Mouse (Mus musculus): Measurements from ENCODE around the gene Npl. TPM values are rescaled to one million over a fixed set of nuclear protein-coding genes. Genes with fewer than 3 reads are reported as not detected.
"Not testable (repeated sequence)": the region's sequence is repeated elsewhere in the genome, so short reads cannot be mapped to it uniquely, and the experiment has no call there.

The Npl gene
- polyA plus RNA-seq, 1 experiment from 2014 or later, result 4.0 TPM

GRCm38 (mm10) chr1:153535611-153536010, 14.2 kb downstream of the Npl start:
- no peak for DNase-seq (ENCODE audit: low spot score)

DNA sequence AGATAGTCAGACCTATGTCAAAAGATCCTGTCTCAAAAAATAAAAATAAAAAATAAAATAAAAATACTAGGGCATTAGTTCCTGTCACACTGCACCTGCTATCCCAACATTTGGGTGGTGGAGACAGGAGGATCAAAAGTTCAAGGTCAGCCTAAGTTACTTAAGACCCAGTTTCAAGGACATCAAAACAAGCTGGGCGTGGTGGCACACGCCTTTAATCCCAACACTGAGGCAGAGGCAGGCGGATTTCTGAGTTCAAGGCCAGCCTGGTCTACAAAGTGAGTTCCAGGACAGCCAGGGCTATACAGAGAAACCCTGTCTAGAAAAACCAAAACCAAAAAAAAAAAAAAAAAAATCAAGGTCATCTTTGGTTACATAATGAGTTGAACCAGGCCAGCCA, 16.9 kb downstream of the Npl start:
- not testable (repeated sequence) for DNase-seq (ENCODE audit: low spot score); H3K36me3 ChIP-seq (ENCODE audit: insufficient read depth, low read length); H3K4me1 ChIP-seq (ENCODE audit: insufficient read depth, low read depth, low read length); H3K9ac ChIP-seq (replicated peaks; ENCODE audit: low read depth); H3K9me3 ChIP-seq (ENCODE audit: low read length); H3K4me3 ChIP-seq (ENCODE audit: low read depth, low read length); H3K4me2 ChIP-seq (replicated peaks; ENCODE audit: low read depth, low read length); H3K27ac ChIP-seq (ENCODE audit: low read length); ATAC-seq; H3K27me3 ChIP-seq (replicated peaks; ENCODE audit: insufficient read depth, low read length)
- 87% methylated on average over 3 of the region's 3 CpGs for WGBS

More at GRCm38 (mm10) chr1:153535611-153536010, 14.2 kb downstream of the Npl start:
- no peak for ATAC-seq
- Histone ChIP-seq H3K4me3 (ENCODE audit: low read depth, low read length) (no peak overlapping the region), H3K4me2 (replicated peaks; ENCODE audit: low read depth, low read length) (no peak overlapping the region), H3K36me3 (ENCODE audit: insufficient read depth, low read length) (no peaks in the 10 kb centered on the region), H3K27me3 (replicated peaks; ENCODE audit: insufficient read depth, low read length) (no peaks in the 10 kb centered on the region), H3K9ac (replicated peaks; ENCODE audit: low read depth) (no peak overlapping the region), H3K9me3 (ENCODE audit: low read length) (no peaks in the 10 kb centered on the region), H3K27ac (ENCODE audit: low read length) (no peak overlapping the region), H3K4me1 (ENCODE audit: insufficient read depth, low read depth, low read length) (no peaks in the 10 kb centered on the region)
- TF ChIP-seq CTCF (IDR thresholded peaks at IDR 0.05) (no peak), EP300 (IDR thresholded peaks at IDR 0.05) (no peak)
- 61% methylated on average over 9 of the region's 9 CpGs for WGBS

DNA sequence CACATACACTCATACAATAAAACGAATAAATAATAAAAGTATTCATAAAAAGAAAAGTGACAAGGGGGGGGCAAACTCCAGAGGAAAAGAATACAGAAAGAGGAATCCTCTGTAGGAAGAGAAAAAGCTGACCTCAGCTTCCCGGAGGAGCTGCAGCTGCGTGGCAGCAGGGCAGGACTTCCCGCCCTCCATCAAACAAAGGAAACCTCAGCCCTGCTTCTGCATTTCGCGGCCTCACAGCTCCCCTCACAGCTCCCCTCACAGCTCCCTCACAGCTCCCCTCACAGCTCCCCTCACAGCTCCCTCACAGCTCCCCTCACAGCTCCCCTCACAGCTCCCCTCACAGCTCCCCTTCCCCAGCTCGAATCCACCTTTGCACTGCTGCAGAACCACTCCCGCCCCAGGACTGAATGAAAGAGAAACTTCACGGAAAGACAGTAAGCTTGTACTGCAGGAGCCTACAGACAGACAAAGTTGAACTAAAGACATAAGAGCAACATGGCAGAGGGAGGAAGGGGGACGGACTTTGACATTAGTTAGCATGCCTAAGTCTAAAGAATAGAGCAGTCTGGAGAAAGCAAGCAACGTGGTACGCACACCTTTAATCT, 17.5 kb downstream of the Npl start:
- Histone ChIP-seq H3K9ac (replicated peaks; ENCODE audit: low read depth) (no peak overlapping the region), H3K27me3 (replicated peaks; ENCODE audit: insufficient read depth, low read length) (no peaks in the 10 kb centered on the region), H3K4me1 (ENCODE audit: insufficient read depth, low read depth, low read length) (no peaks in the 10 kb centered on the region), H3K36me3 (ENCODE audit: insufficient read depth, low read length) (no peaks in the 10 kb centered on the region), H3K4me3 (ENCODE audit: low read depth, low read length) (peak overlapping the region; percentile 15; the same call in 1 of the 2 replicates), H3K4me2 (replicated peaks; ENCODE audit: low read depth, low read length) (peak overlapping the region; percentile 45), H3K9me3 (ENCODE audit: low read length) (no peaks in the 10 kb centered on the region), H3K27ac (ENCODE audit: low read length) (no peak overlapping the region)
- 17% methylated on average over 12 of the region's 12 CpGs for WGBS
- no peak for ATAC-seq
- TF ChIP-seq CTCF (IDR thresholded peaks at IDR 0.05) (no peak), EP300 (IDR thresholded peaks at IDR 0.05) (no peak)
- peak; percentile 27 for DNase-seq (ENCODE audit: low spot score)

GRCm38 (mm10) chr1:153531677-153532233, 18.1 kb downstream of the Npl start:
- Histone ChIP-seq H3K4me1 (ENCODE audit: insufficient read depth, low read depth, low read length) (no peaks in the 10 kb centered on the region), H3K27ac (ENCODE audit: low read length) (no peak overlapping the region), H3K36me3 (ENCODE audit: insufficient read depth, low read length) (no peaks in the 10 kb centered on the region), H3K9me3 (ENCODE audit: low read length) (no peaks in the 10 kb centered on the region), H3K9ac (replicated peaks; ENCODE audit: low read depth) (no peak overlapping the region), H3K4me2 (replicated peaks; ENCODE audit: low read depth, low read length) (peak overlapping the region; percentile 45), H3K27me3 (replicated peaks; ENCODE audit: insufficient read depth, low read length) (no peaks in the 10 kb centered on the region), H3K4me3 (ENCODE audit: low read depth, low read length) (no peak overlapping the region; the same call in 1 of the 2 replicates)
- no peak for DNase-seq (ENCODE audit: low spot score)
- WGBS, result 27% methylated on average over 9 of the region's 9 CpGs
- TF ChIP-seq CTCF (IDR thresholded peaks at IDR 0.05), result no peak
- no peak for TF ChIP-seq EP300 (IDR thresholded peaks at IDR 0.05)
- no peak for ATAC-seq

DNA sequence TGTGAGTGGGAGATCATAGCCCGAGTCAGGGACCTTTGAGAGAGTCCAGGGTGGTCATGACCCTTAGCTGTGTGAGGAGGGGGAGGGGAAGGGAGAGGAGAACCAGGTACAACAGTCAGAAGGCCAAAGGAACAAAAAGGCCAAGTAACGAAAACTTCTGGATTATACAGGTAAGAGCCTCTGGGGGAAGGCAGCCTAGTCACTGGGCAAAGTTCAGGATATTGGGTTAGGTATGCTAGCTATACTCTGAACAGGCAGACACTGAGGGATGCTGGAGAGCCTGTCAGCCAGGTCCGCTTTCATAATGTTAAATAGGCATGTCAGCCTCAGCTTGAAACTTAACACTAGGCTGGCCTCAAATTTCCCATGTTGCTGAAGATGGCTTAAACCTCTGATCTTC, 27.7 kb downstream of the Npl start:
- no peak for ATAC-seq
- WGBS, result 46% methylated on average over 3 of the region's 3 CpGs

DNA sequence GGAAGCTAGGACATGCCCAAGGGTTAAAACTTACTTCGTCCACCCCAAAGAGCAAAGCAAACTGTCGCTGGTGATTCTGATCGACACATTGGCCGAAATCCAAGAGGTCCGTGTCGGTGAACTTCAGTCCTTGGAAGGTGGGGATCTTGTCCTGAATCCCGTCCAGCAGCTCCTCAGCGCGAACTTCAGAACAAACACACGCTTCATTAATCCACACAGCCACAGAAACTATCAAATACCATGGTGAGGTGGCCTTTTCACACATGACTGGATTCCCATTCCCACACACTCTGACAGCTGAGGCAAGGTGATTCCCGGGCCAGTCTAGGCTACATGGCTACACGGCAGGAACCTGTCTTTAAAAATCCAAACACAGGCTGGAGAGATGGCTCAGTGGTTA, 34.5 kb downstream of the Npl start:
- 56% methylated on average over 12 of the region's 12 CpGs for WGBS

More for the DNA sequence above, 27.7 kb downstream of the Npl start:
- no peak overlapping the region for H3K9ac ChIP-seq (replicated peaks; ENCODE audit: low read depth)
- H3K27ac ChIP-seq (ENCODE audit: low read length), result no peak overlapping the region
- no peaks in the 10 kb centered on the region for H3K36me3 ChIP-seq (ENCODE audit: insufficient read depth, low read length)
- TF ChIP-seq EP300 (IDR thresholded peaks at IDR 0.05) (no peak), CTCF (IDR thresholded peaks at IDR 0.05) (no peak)
- H3K27me3 ChIP-seq (replicated peaks; ENCODE audit: insufficient read depth, low read length), result no peaks in the 10 kb centered on the region
- H3K4me3 ChIP-seq (ENCODE audit: low read depth, low read length), result no peak overlapping the region
- DNase-seq (ENCODE audit: low spot score), result no peak
- H3K4me1 ChIP-seq (ENCODE audit: insufficient read depth, low read depth, low read length), result no peaks in the 10 kb centered on the region
- H3K4me2 ChIP-seq (replicated peaks; ENCODE audit: low read depth, low read length), result no peak overlapping the region
- no peaks in the 10 kb centered on the region for H3K9me3 ChIP-seq (ENCODE audit: low read length)

More for the DNA sequence above, 34.5 kb downstream of the Npl start:
- no peak overlapping the region for H3K4me3 ChIP-seq (ENCODE audit: low read depth, low read length)
- H3K27ac ChIP-seq (ENCODE audit: low read length), result no peak overlapping the region
- no peaks in the 10 kb centered on the region for H3K4me1 ChIP-seq (ENCODE audit: insufficient read depth, low read depth, low read length)
- H3K9me3 ChIP-seq (ENCODE audit: low read length), result no peaks in the 10 kb centered on the region
- no peak for ATAC-seq
- DNase-seq (ENCODE audit: low spot score), result no peak
- no peak overlapping the region for H3K4me2 ChIP-seq (replicated peaks; ENCODE audit: low read depth, low read length)
- no peaks in the 10 kb centered on the region for H3K27me3 ChIP-seq (replicated peaks; ENCODE audit: insufficient read depth, low read length)
- no peak overlapping the region for H3K9ac ChIP-seq (replicated peaks; ENCODE audit: low read depth)
- H3K36me3 ChIP-seq (ENCODE audit: insufficient read depth, low read length), result no peaks in the 10 kb centered on the region
- TF ChIP-seq EP300 (IDR thresholded peaks at IDR 0.05), result no peak
- no peak for TF ChIP-seq CTCF (IDR thresholded peaks at IDR 0.05)
